Mouse (Mus musculus): Measurements from ENCODE around the gene Slc35e4. TPM values are rescaled to one million over a fixed set of nuclear protein-coding genes. Genes with fewer than 3 reads are reported as not detected.

The Slc35e4 gene
- polyA plus RNA-seq, 1 experiment from 2014 or later: 7.9 TPM

GRCm38 (mm10) chr11:3859778-3860177 lies 54.7 kb downstream of the Slc35e4 start:
- Histone ChIP-seq H3K9ac (no peak overlapping the region), H3K4me3 (no peak overlapping the region), H3K27ac (no peak overlapping the region), H3K4me2 (replicated peaks) (no peak overlapping the region), H3K27me3 (peaks cover 21% of the 10 kb centered on the region), H3K9me3 (replicated peaks) (no peaks in the 10 kb centered on the region), H3K4me1 (peaks cover 6% of the 10 kb centered on the region), H3K36me3 (no peaks in the 10 kb centered on the region)
- 92% methylated on average over 4 of the region's 4 CpGs for WGBS
- no peak for ATAC-seq (ENCODE audit: low FRiP score)

GRCm38 (mm10) chr11:3857902-3858301 lies 56.6 kb downstream of the Slc35e4 start:
- WGBS: 79% methylated on average over 5 of the region's 5 CpGs
- H3K4me2 ChIP-seq (replicated peaks): no peak overlapping the region
- H3K4me3 ChIP-seq: no peak overlapping the region
- H3K36me3 ChIP-seq: no peaks in the 10 kb centered on the region
- ATAC-seq (ENCODE audit: low FRiP score): no peak
- no peak overlapping the region for H3K27ac ChIP-seq
- H3K9ac ChIP-seq: no peak overlapping the region
- no peaks in the 10 kb centered on the region for H3K4me1 ChIP-seq
- peaks cover 14% of the 10 kb centered on the region for H3K27me3 ChIP-seq
- H3K9me3 ChIP-seq (replicated peaks): no peaks in the 10 kb centered on the region

Other genes starting within 250 kb of the Slc35e4 start
- 7.0 and 8.8 TPM in 2 replicates for gene Osbp2, start 50.8 kb downstream of the Slc35e4 start, polyA plus RNA-seq (2016; fragmentation: Nextera tagmentation; extraction: Ambion mirVana)
- gene 4921536K21Rik, start 19.6 kb downstream of the Slc35e4 start, polyA plus RNA-seq (2016; fragmentation: Nextera tagmentation; extraction: Ambion mirVana): 0.72 and 0.82 TPM in 2 replicates
- gene Dusp18, start 19.4 kb downstream of the Slc35e4 start, polyA plus RNA-seq (2016; fragmentation: Nextera tagmentation; extraction: Ambion mirVana): 27.7 and 29.1 TPM in 2 replicates
- gene Tcn2, start 17.5 kb upstream of the Slc35e4 start, polyA plus RNA-seq (2016; fragmentation: Nextera tagmentation; extraction: Ambion mirVana): 34.1 and 35.3 TPM in 2 replicates
- gene Pes1, start 49.3 kb upstream of the Slc35e4 start, polyA plus RNA-seq (2016; fragmentation: Nextera tagmentation; extraction: Ambion mirVana): 69.7 and 73.4 TPM in 2 replicates
- 0.20 and 0.30 TPM in 2 replicates for gene 4930556J24Rik, start 62.1 kb upstream of the Slc35e4 start, polyA plus RNA-seq (2016; fragmentation: Nextera tagmentation; extraction: Ambion mirVana)
- gene Gal3st1, start 69.0 kb upstream of the Slc35e4 start, polyA plus RNA-seq (2016; fragmentation: Nextera tagmentation; extraction: Ambion mirVana): 3.1 and 3.3 TPM in 2 replicates
- not detected in 2 replicates for gene Sec14l4, start 116.8 kb upstream of the Slc35e4 start, polyA plus RNA-seq (2016; fragmentation: Nextera tagmentation; extraction: Ambion mirVana)
- not detected in 2 replicates for gene Sec14l3, start 150.2 kb upstream of the Slc35e4 start, polyA plus RNA-seq (2016; fragmentation: Nextera tagmentation; extraction: Ambion mirVana)
- 5.4 and 5.6 TPM in 2 replicates for gene Mtfp1, start 180.8 kb upstream of the Slc35e4 start, polyA plus RNA-seq (2016; fragmentation: Nextera tagmentation; extraction: Ambion mirVana)
- 1.8 and 3.1 TPM in 2 replicates for gene Sec14l2, start 208.8 kb upstream of the Slc35e4 start, polyA plus RNA-seq (2016; fragmentation: Nextera tagmentation; extraction: Ambion mirVana)
- gene Rnf215, start 220.5 kb upstream of the Slc35e4 start, polyA plus RNA-seq (2016; fragmentation: Nextera tagmentation; extraction: Ambion mirVana): 42.7 and 44.5 TPM in 2 replicates
- 9.6 and 10.4 TPM in 2 replicates for gene Ccdc157, start 245.6 kb upstream of the Slc35e4 start, polyA plus RNA-seq (2016; fragmentation: Nextera tagmentation; extraction: Ambion mirVana)
- 72.0 and 77.6 TPM in 2 replicates for gene Sf3a1, start 245.7 kb upstream of the Slc35e4 start, polyA plus RNA-seq (2016; fragmentation: Nextera tagmentation; extraction: Ambion mirVana)

Measured in hindbrain, embryonic 12.5 days (tissue).